Mouse (Mus musculus) hindbrain, embryonic 16.5 days (tissue): ENCODE results near the gene Fbxl17. TPM values are rescaled to one million over a fixed set of nuclear protein-coding genes. Genes with fewer than 3 reads are reported as not detected.

Experiments used
- ATAC-seq: fragments of 200-750 bp; cut with Nextera tagmentation; 2 replicates; pipeline ENCODE4 v1.8.0; 2017; ENCODE audit warnings: moderate TSS enrichment, moderate library complexity
- H3K27ac ChIP-seq: fragments of 300-500 bp; sonication (generic); 2 replicates; pipeline ENCODE4 v1.5.1; 2014; ENCODE audit warnings: low read depth, mild to moderate bottlenecking, control low read depth, low read length, moderate library complexity
- H3K27me3 ChIP-seq: fragments of 300-500 bp; sonication (generic); replicated peaks from 2 replicates; pipeline ENCODE4 v1.6.1; 2014; ENCODE audit warnings: low read length; ENCODE audit not compliant: control insufficient read depth, insufficient read depth
- H3K36me3 ChIP-seq: fragments of 300-500 bp; sonication (generic); 2 replicates; pipeline ENCODE4 v1.6.1; 2014; ENCODE audit warnings: mild to moderate bottlenecking, low read length, moderate library complexity, mixed read lengths; ENCODE audit not compliant: control insufficient read depth, insufficient read depth
- H3K4me1 ChIP-seq: fragments of 300-500 bp; sonication (generic); 2 replicates; pipeline ENCODE4 v1.6.1; 2014; ENCODE audit warnings: low read depth, low read length; ENCODE audit not compliant: control insufficient read depth, insufficient read depth
- H3K4me2 ChIP-seq: fragments of 300-500 bp; sonication (generic); 2 replicates; pipeline ENCODE4 v1.6.1; 2014; ENCODE audit warnings: mild to moderate bottlenecking, low read length, control low read depth, moderate library complexity
- H3K4me3 ChIP-seq: fragments of 300-500 bp; sonication (generic); 2 replicates; pipeline ENCODE4 v1.5.1; 2014; ENCODE audit warnings: mild to moderate bottlenecking, low read length, control low read depth, moderate library complexity
- H3K9ac ChIP-seq: fragments of 300-500 bp; sonication (generic); 2 replicates; pipeline ENCODE4 v1.6.1; 2014; ENCODE audit warnings: low read depth, mild to moderate bottlenecking, control low read depth, low read length, moderate library complexity
- H3K9me3 ChIP-seq: fragments of 300-500 bp; sonication (generic); 2 replicates; pipeline ENCODE4 v1.6.1; 2014; ENCODE audit warnings: mild to moderate bottlenecking, low read length, moderate library complexity; ENCODE audit not compliant: control insufficient read depth
- WGBS: fragments of 180-500 bp; shearing (Covaris S2); extraction: QIAGEN DNeasy Blood & Tissue Kit; methylation state at CpG from one replicate; pipeline ENCODE4 v1.1.7; 2014; 5-methylcytosine and 5-hydroxymethylcytosine counted together
- polyA plus RNA-seq: library from polyadenylated mRNA; unstranded; fragments of >200 nt; fragmentation: Nextera tagmentation; extraction: Ambion mirVana; gene quantifications from 2 replicates; pipeline ENCODE4 v1.2.1, GENCODE M21; 2015

Gene Fbxl17
- polyA plus RNA-seq: 9.5 and 10.5 TPM in 2 replicates

GRCm38 (mm10) chr17:63499636-63500155 lies at the start of gene Fbxl17:
Gene Fbxl17, minus strand, starts transcription at chr17:63500017.
- Histone ChIP-seq H3K9ac (peak within 1 kb of the TSS; percentile 84), H3K4me1 (peaks cover 28% of the 10 kb centered on the region), H3K27me3 (no peaks in the 10 kb centered on the region), H3K27ac (peak within 1 kb of the TSS; percentile 89), H3K36me3 (no peaks in the 10 kb centered on the region), H3K9me3 (no peaks in the 10 kb centered on the region), H3K4me3 (peak within 1 kb of the TSS; percentile 61), H3K4me2 (peak within 1 kb of the TSS; percentile 81)
- ATAC-seq: peak; percentile 63
- 0% methylated on average over 40 of the region's 80 CpGs for WGBS

GRCm38 (mm10) chr17:63547465-63547864 lies 47.6 kb upstream of the Fbxl17 start:
- no peak for ATAC-seq
- whole genome bisulfite sequencing: 81% methylated on average over 4 of the region's 4 CpGs
- no peak overlapping the region for H3K4me2 ChIP-seq
- H3K36me3 ChIP-seq: no peaks in the 10 kb centered on the region
- H3K4me1 ChIP-seq: no peaks in the 10 kb centered on the region
- no peak overlapping the region for H3K4me3 ChIP-seq
- no peak overlapping the region for H3K27ac ChIP-seq
- no peaks in the 10 kb centered on the region for H3K9me3 ChIP-seq
- no peak overlapping the region for H3K9ac ChIP-seq
- H3K27me3 ChIP-seq: no peaks in the 10 kb centered on the region

GRCm38 (mm10) chr17:63534576-63535265 lies 34.9 kb upstream of the Fbxl17 start:
- H3K9ac ChIP-seq: no peak overlapping the region
- H3K4me1 ChIP-seq: no peaks in the 10 kb centered on the region
- WGBS: 92% methylated on average over 17 of the region's 17 CpGs
- H3K36me3 ChIP-seq: no peaks in the 10 kb centered on the region
- H3K27me3 ChIP-seq: no peaks in the 10 kb centered on the region
- no peak overlapping the region for H3K27ac ChIP-seq
- H3K9me3 ChIP-seq: no peaks in the 10 kb centered on the region
- no peak overlapping the region for H3K4me2 ChIP-seq
- no peak overlapping the region for H3K4me3 ChIP-seq
- ATAC-seq: no peak

GRCm38 (mm10) chr17:63533074-63533836 lies 33.4 kb upstream of the Fbxl17 start:
- Histone ChIP-seq H3K9ac (no peak overlapping the region), H3K27ac (no peak overlapping the region), H3K27me3 (no peaks in the 10 kb centered on the region), H3K4me1 (no peaks in the 10 kb centered on the region), H3K4me3 (no peak overlapping the region), H3K9me3 (no peaks in the 10 kb centered on the region), H3K4me2 (no peak overlapping the region), H3K36me3 (no peaks in the 10 kb centered on the region)
- no peak for ATAC-seq
- 22% methylated on average over 6 of the region's 6 CpGs for WGBS

GRCm38 (mm10) chr17:63529476-63529875 lies 29.7 kb upstream of the Fbxl17 start:
- Histone ChIP-seq H3K4me1 (no peaks in the 10 kb centered on the region), H3K9me3 (no peaks in the 10 kb centered on the region), H3K4me2 (no peak overlapping the region)

GRCm38 (mm10) chr17:63520691-63521090 lies 20.9 kb upstream of the Fbxl17 start:
- no peak overlapping the region for H3K27ac ChIP-seq
- H3K9ac ChIP-seq: no peak overlapping the region
- H3K9me3 ChIP-seq: no peaks in the 10 kb centered on the region
- 84% methylated on average over 2 of the region's 2 CpGs for WGBS
- no peak overlapping the region for H3K4me2 ChIP-seq
- H3K27me3 ChIP-seq: no peaks in the 10 kb centered on the region
- no peaks in the 10 kb centered on the region for H3K4me1 ChIP-seq
- no peak for ATAC-seq
- H3K36me3 ChIP-seq: no peaks in the 10 kb centered on the region
- no peak overlapping the region for H3K4me3 ChIP-seq

More at GRCm38 (mm10) chr17:63529476-63529875, 29.7 kb upstream of the Fbxl17 start:
- no peak overlapping the region for H3K4me3 ChIP-seq
- H3K27me3 ChIP-seq: no peaks in the 10 kb centered on the region
- H3K27ac ChIP-seq: no peak overlapping the region
- ATAC-seq: no peak
- WGBS: 66% methylated on average over 6 of the region's 6 CpGs
- no peak overlapping the region for H3K9ac ChIP-seq
- no peaks in the 10 kb centered on the region for H3K36me3 ChIP-seq

- WGBS: 85% methylated on average over 2 of the region's 2 CpGs
Measured at GRCm38 (mm10) chr17:63510451-63510850, 10.6 kb upstream of the Fbxl17 start.

GRCm38 (mm10) chr17:63501091-63501490 lies 1.3 kb upstream of the Fbxl17 start:
- H3K9ac ChIP-seq: no peak overlapping the region
- H3K9me3 ChIP-seq: no peaks in the 10 kb centered on the region
- peak overlapping the region; percentile 81 for H3K4me2 ChIP-seq
- H3K36me3 ChIP-seq: no peaks in the 10 kb centered on the region
- H3K4me1 ChIP-seq: peaks cover 25% of the 10 kb centered on the region
- peak overlapping the region; percentile 61; the same call in 1 of the 2 replicates for H3K4me3 ChIP-seq
- H3K27ac ChIP-seq: no peak overlapping the region
- ATAC-seq: no peak
- no peaks in the 10 kb centered on the region for H3K27me3 ChIP-seq
- 86% methylated on average over 6 of the region's 6 CpGs for WGBS

More at GRCm38 (mm10) chr17:63510451-63510850, 10.6 kb upstream of the Fbxl17 start:
- Histone ChIP-seq H3K4me3 (no peak overlapping the region), H3K27me3 (no peaks in the 10 kb centered on the region), H3K9ac (no peak overlapping the region), H3K4me2 (no peak overlapping the region), H3K27ac (no peak overlapping the region), H3K9me3 (no peaks in the 10 kb centered on the region), H3K36me3 (no peaks in the 10 kb centered on the region), H3K4me1 (no peaks in the 10 kb centered on the region)
- no peak for ATAC-seq
